Mouse (Mus musculus) adrenal gland, postnatal 0 days (tissue): ENCODE results near the gene Tmem200b. TPM values are rescaled to one million over a fixed set of nuclear protein-coding genes. Genes with fewer than 3 reads are reported as not detected.

Experiments
- polyA plus RNA-seq: library from polyadenylated mRNA; unstranded; fragments of >200 nt; fragmentation: Nextera tagmentation; extraction: Ambion mirVana; gene quantifications from 2 replicates; pipeline ENCODE4 v1.2.1, GENCODE M21; 2015

The Tmem200b gene
- polyA plus RNA-seq, result 3.6 and 3.9 TPM in 2 replicates

GRCm38 (mm10) chr4:131921461-131922346 is at the start of gene Tmem200b:
Gene Tmem200b, plus strand, starts transcription at chr4:131921771.

GRCm38 (mm10) chr4:131873293-131874168 is 48.0 kb upstream of the Tmem200b start, which contains the start of gene Srsf4:
Gene Srsf4, plus strand, starts transcription at chr4:131873617.

Other genes with a start within 250 kb of the Tmem200b start
- gene Ptpru, start 83.5 kb upstream of the Tmem200b start, polyA plus RNA-seq, result 1.3 and 6.8 TPM in 2 replicates
- gene Mecr, start 78.3 kb upstream of the Tmem200b start, polyA plus RNA-seq, result 22.5 and 51.4 TPM in 2 replicates
- 42.7 and 52.3 TPM in 2 replicates for gene Srsf4, start 48.2 kb upstream of the Tmem200b start, polyA plus RNA-seq
- 0.11 and 0.22 TPM in 2 replicates for gene Gm10300, start 152.9 kb downstream of the Tmem200b start, polyA plus RNA-seq
- gene Epb41, start 153.6 kb downstream of the Tmem200b start, polyA plus RNA-seq, result 22.7 and 26.2 TPM in 2 replicates
- gene Oprd1, start 222.7 kb downstream of the Tmem200b start, polyA plus RNA-seq, result 0.14 TPM in 1 of 2 replicates, not detected in the other